Mouse (Mus musculus): ENCODE data around the gene Taf11. TPM values are rescaled to one million over a fixed set of nuclear protein-coding genes. Genes with fewer than 3 reads are reported as not detected.

The Taf11 gene
- total RNA-seq, 2 experiments from 2014 or later: 16.8 to 17.4 TPM

GRCm38 (mm10) chr17:27856265-27856797 lies 53.3 kb downstream of the Taf11 start, which contains the start of gene Uhrf1bp1:
Gene Uhrf1bp1 (plus strand): TSS chr17:27856441.
- peak; percentile 64 for DNase-seq (ENCODE audit: low spot score)

Other genes starting within 250 kb of the Taf11 start
- gene Spdef, start 180.9 kb downstream of the Taf11 start, total RNA-seq (2021): not detected
- 100 to 1,000 TPM; 211 to 222 TPM for gene D17Wsu92e, start 89.2 kb downstream of the Taf11 start, total RNA-seq (2021)
- gene Snrpc, start 71.7 kb downstream of the Taf11 start, total RNA-seq (2021): 10 to 100 TPM; 66.9 to 69.7 TPM
- 10 to 100 TPM; 23.7 to 26.1 TPM for gene Uhrf1bp1, start 53.4 kb downstream of the Taf11 start, total RNA-seq (2021)
- 10 to 100 TPM; 10.2 to 11.0 TPM for gene Anks1, start 538 bp downstream of the Taf11 start, total RNA-seq (2021)
- gene Tcp11, start 170.8 kb upstream of the Taf11 start, total RNA-seq (2021): not detected
- under 1 TPM; 0.16 to 0.26 TPM for gene Scube3, start 232.3 kb upstream of the Taf11 start, total RNA-seq (2021)